Mouse (Mus musculus): ENCODE measurements around the gene Sec14l5. TPM values are rescaled to one million over a fixed set of nuclear protein-coding genes. Genes with fewer than 3 reads are reported as not detected.

The Sec14l5 gene
- polyA plus RNA-seq (2017; shearing (Covaris generic)), result 0.05 TPM

DNA sequence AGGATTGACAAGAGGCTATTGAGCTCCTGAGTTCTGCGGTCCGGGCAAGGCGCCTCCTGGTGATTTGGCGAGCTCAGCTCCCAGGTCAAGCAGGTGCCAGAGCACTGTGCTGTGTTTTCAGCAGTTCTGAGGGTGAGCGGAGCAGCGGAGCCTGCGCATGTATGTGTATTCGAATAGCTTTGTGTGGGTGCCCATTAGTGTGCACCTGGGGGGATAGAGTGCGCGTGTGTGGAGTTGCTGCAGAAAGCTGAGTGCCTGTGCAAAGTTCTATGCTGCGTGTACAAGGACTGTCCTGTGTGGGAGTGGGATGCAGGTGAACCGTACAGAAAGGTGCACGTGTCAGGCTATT, at the start of gene Sec14l5:
TSS of gene Sec14l5 (plus strand) at position 73 of the 349 bp plus-strand sequence.

GRCm38 (mm10) chr16:5132401-5132801, 14.5 kb upstream of the Sec14l5 start, which contains the start of gene Ppl:
Gene Ppl (minus strand): TSS chr16:5132421.

GRCm38 (mm10) chr16:5203668-5204433, 56.9 kb downstream of the Sec14l5 start, which contains the start of gene Nagpa:
Gene Nagpa (minus strand): TSS chr16:5204012.

DNA sequence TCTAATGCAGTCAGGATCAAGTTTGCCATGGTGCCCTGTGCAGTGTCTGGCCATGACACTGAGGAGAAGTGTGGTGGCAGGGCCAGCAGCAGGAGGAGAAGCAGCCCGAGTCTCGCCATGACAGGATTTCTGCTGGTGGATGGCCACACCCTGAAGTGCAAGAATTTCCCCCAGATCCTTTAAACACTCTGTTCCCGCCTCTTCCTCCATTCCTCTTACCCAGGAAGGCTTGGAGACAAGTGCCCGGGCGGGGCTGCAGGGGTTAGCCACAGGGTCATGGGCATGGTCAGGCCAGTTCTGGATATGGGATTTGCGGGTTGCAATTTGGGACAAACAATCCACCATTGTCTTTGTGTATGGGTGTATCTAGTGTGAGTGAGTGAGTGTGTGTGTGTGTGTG, 75.2 kb downstream of the Sec14l5 start, which contains the start of gene AU021092:
TSS of gene AU021092 (minus strand) at position 160 of the 400 bp plus-strand sequence.

GRCm38 (mm10) chr16:5233418-5234313, 86.8 kb downstream of the Sec14l5 start, which contains the start of gene Alg1:
Gene Alg1 (plus strand): TSS chr16:5233621.

Other genes with a start within 250 kb of the Sec14l5 start
- 164 TPM for gene Nudt16l1, start 208.3 kb upstream of the Sec14l5 start, polyA plus RNA-seq (2017; shearing (Covaris generic))
- 80.4 TPM for gene Anks3, start 182.9 kb upstream of the Sec14l5 start, polyA plus RNA-seq (2017; shearing (Covaris generic))
- not detected for gene Sept12, start 149.3 kb upstream of the Sec14l5 start, polyA plus RNA-seq (2017; shearing (Covaris generic))
- not detected for gene Smim22, start 139.8 kb upstream of the Sec14l5 start, polyA plus RNA-seq (2017; shearing (Covaris generic))
- gene Rogdi, start 133.6 kb upstream of the Sec14l5 start, polyA plus RNA-seq (2017; shearing (Covaris generic)), result 18.3 TPM
- 176 TPM for gene Glyr1, start 97.2 kb upstream of the Sec14l5 start, polyA plus RNA-seq (2017; shearing (Covaris generic))
- gene Ubn1, start 97.1 kb upstream of the Sec14l5 start, polyA plus RNA-seq (2017; shearing (Covaris generic)), result 19.2 TPM
- 0.20 TPM for gene Ppl, start 14.7 kb upstream of the Sec14l5 start, polyA plus RNA-seq (2017; shearing (Covaris generic))
- 15.5 TPM for gene Nagpa, start 56.9 kb downstream of the Sec14l5 start, polyA plus RNA-seq (2017; shearing (Covaris generic))
- gene AU021092, start 75.2 kb downstream of the Sec14l5 start, polyA plus RNA-seq (2017; shearing (Covaris generic)), result 0.20 TPM
- 33.0 TPM for gene Alg1, start 86.5 kb downstream of the Sec14l5 start, polyA plus RNA-seq (2017; shearing (Covaris generic))
- gene Eef2kmt, start 108.9 kb downstream of the Sec14l5 start, polyA plus RNA-seq (2017; shearing (Covaris generic)), result 47.9 TPM

Measured in activated CD4-positive, CD25-positive, alpha-beta regulatory T cell, adult 9 weeks (primary cell).